Mouse (Mus musculus): ENCODE measurements around the gene Slc4a4.
"Not testable (repeated sequence)": the region's sequence is repeated elsewhere in the genome, so short reads cannot be mapped to it uniquely, and the experiment has no call there.

The Slc4a4 gene

GRCm38 (mm10) chr5:89077711-89078110, 191.1 kb downstream of the Slc4a4 start:
- in situ Hi-C loops (cut with MboI) = no loop called here

- in situ Hi-C loops (cut with MboI) = no loop called here
These were observed 196.9 kb downstream of the Slc4a4 start for GRCm38 (mm10) chr5:89083476-89083875.

GRCm38 (mm10) chr5:89087916-89088315, 201.3 kb downstream of the Slc4a4 start:
- in situ Hi-C loops (cut with MboI) = no loop called here

- in situ Hi-C loops (cut with MboI) = no loop called here
These were observed 201.8 kb downstream of the Slc4a4 start for GRCm38 (mm10) chr5:89088462-89088861.

GRCm38 (mm10) chr5:89090131-89090530, 203.5 kb downstream of the Slc4a4 start:
- in situ Hi-C loops (cut with MboI) = no loop called here

- in situ Hi-C loops (cut with MboI) = no loop called here
These were observed 209.8 kb downstream of the Slc4a4 start for GRCm38 (mm10) chr5:89096371-89096770.

GRCm38 (mm10) chr5:89097291-89097690, 210.7 kb downstream of the Slc4a4 start:
- in situ Hi-C loops (cut with MboI) = no loop called here

- in situ Hi-C loops (cut with MboI) = no loop called here
These were observed 211.5 kb downstream of the Slc4a4 start for GRCm38 (mm10) chr5:89098121-89098520.

GRCm38 (mm10) chr5:89099886-89100285, 213.3 kb downstream of the Slc4a4 start:
- in situ Hi-C loops (cut with MboI) = no loop called here

GRCm38 (mm10) chr5:89102560-89102959, 215.9 kb downstream of the Slc4a4 start:
- in situ Hi-C loops (cut with MboI) = no loop called here

GRCm38 (mm10) chr5:89105346-89105745, 218.7 kb downstream of the Slc4a4 start:
- in situ Hi-C loops (cut with MboI) = no loop called here

- in situ Hi-C loops (cut with MboI) = no loop called here
These were observed 219.6 kb downstream of the Slc4a4 start for GRCm38 (mm10) chr5:89106217-89106616.

GRCm38 (mm10) chr5:89108809-89109208, 222.2 kb downstream of the Slc4a4 start:
- in situ Hi-C loops (cut with MboI) = no loop called here

GRCm38 (mm10) chr5:89109832-89110231, 223.2 kb downstream of the Slc4a4 start:
- in situ Hi-C loops (cut with MboI) = no loop called here

GRCm38 (mm10) chr5:89111987-89112386, 225.4 kb downstream of the Slc4a4 start:
- in situ Hi-C loops (cut with MboI) = not testable (repeated sequence)

- in situ Hi-C loops (cut with MboI) = no loop called here
These were observed 234.3 kb downstream of the Slc4a4 start for GRCm38 (mm10) chr5:89120881-89121280.

GRCm38 (mm10) chr5:89123270-89123903, 236.8 kb downstream of the Slc4a4 start:
- in situ Hi-C loops (cut with MboI) = no loop called here

GRCm38 (mm10) chr5:89128210-89128609, 241.6 kb downstream of the Slc4a4 start:
- in situ Hi-C loops (cut with MboI) = no loop called here

GRCm38 (mm10) chr5:89135776-89136175, 249.2 kb downstream of the Slc4a4 start:
- in situ Hi-C loops (cut with MboI) = no loop called here

GRCm38 (mm10) chr5:89140070-89140469, 253.5 kb downstream of the Slc4a4 start:
- in situ Hi-C loops (cut with MboI) = no loop called here

GRCm38 (mm10) chr5:89141761-89142160, 255.1 kb downstream of the Slc4a4 start:
- in situ Hi-C loops (cut with MboI) = no loop called here

GRCm38 (mm10) chr5:89146276-89146675, 259.7 kb downstream of the Slc4a4 start:
- in situ Hi-C loops (cut with MboI) = no loop called here

GRCm38 (mm10) chr5:89147282-89147790, 260.7 kb downstream of the Slc4a4 start:
- in situ Hi-C loops (cut with MboI) = no loop called here

GRCm38 (mm10) chr5:89149436-89150040, 262.9 kb downstream of the Slc4a4 start:
- in situ Hi-C loops (cut with MboI) = no loop called here
